Mouse (Mus musculus) forebrain, embryonic 16.5 days (tissue): ENCODE results near the gene Cep104. TPM values are rescaled to one million over a fixed set of nuclear protein-coding genes. Genes with fewer than 3 reads are reported as not detected.

Experiments
- ATAC-seq: fragments of 200-750 bp; cut with Nextera tagmentation; 2 replicates; pipeline ENCODE4 v1.8.0; 2017; ENCODE audit warnings: mild to moderate bottlenecking, moderate library complexity
- H3K27ac ChIP-seq: fragments of 300-500 bp; sonication (generic); 2 replicates; pipeline ENCODE4 v1.5.1; 2014; ENCODE audit warnings: low read length, control low read depth
- H3K27me3 ChIP-seq: fragments of 300-500 bp; sonication (generic); replicated peaks from 2 replicates; pipeline ENCODE4 v1.6.1; 2014; ENCODE audit warnings: low read length; ENCODE audit not compliant: control insufficient read depth, insufficient read depth
- H3K36me3 ChIP-seq: fragments of 300-500 bp; sonication (generic); 2 replicates; pipeline ENCODE4 v1.6.1; 2014; ENCODE audit not compliant: control insufficient read depth, insufficient read depth
- H3K4me1 ChIP-seq: fragments of 300-500 bp; sonication (generic); replicated peaks from 2 replicates; pipeline ENCODE4 v1.6.1; 2014; ENCODE audit warnings: low read length; ENCODE audit not compliant: control insufficient read depth, insufficient read depth
- H3K4me2 ChIP-seq: fragments of 300-500 bp; sonication (generic); 2 replicates; pipeline ENCODE4 v1.6.1; 2014; ENCODE audit warnings: mild to moderate bottlenecking, low read length, control low read depth
- H3K4me3 ChIP-seq: fragments of 300-500 bp; sonication (generic); replicated peaks from 2 replicates; pipeline ENCODE4 v1.5.1; 2014; ENCODE audit warnings: mild to moderate bottlenecking, low read length, control low read depth
- H3K9ac ChIP-seq: fragments of 300-500 bp; sonication (generic); replicated peaks from 2 replicates; pipeline ENCODE4 v1.6.1; 2014; ENCODE audit warnings: low read depth, low read length, control low read depth
- H3K9me3 ChIP-seq: fragments of 300-500 bp; sonication (generic); 2 replicates; pipeline ENCODE4 v1.6.1; 2016; ENCODE audit warnings: low read length; ENCODE audit not compliant: control insufficient read depth
- WGBS: fragments of 180-500 bp; shearing (Covaris S2); extraction: QIAGEN DNeasy Blood & Tissue Kit; methylation state at CpG from one replicate; pipeline ENCODE4 v1.1.7; 2014; 5-methylcytosine and 5-hydroxymethylcytosine counted together
- polyA plus RNA-seq: library from polyadenylated mRNA; unstranded; fragments of >200 nt; fragmentation: Nextera tagmentation; extraction: Ambion mirVana; gene quantifications from 2 replicates; pipeline ENCODE4 v1.2.1, GENCODE M21; 2015

Gene Cep104
- polyA plus RNA-seq, 1 experiment from 2014 or later, result 23.5 TPM

- Histone ChIP-seq H3K4me3 (no peak overlapping the region), H3K27me3 (no peaks in the 10 kb centered on the region), H3K27ac (no peak overlapping the region), H3K9ac (no peak overlapping the region), H3K9me3 (no peaks in the 10 kb centered on the region), H3K4me2 (no peak overlapping the region), H3K4me1 (no peaks in the 10 kb centered on the region), H3K36me3 (no peaks in the 10 kb centered on the region)
- ATAC-seq, result no peak
- 58% methylated on average over 4 of the region's 4 CpGs for WGBS
Measured at GRCm38 (mm10) chr4:154053065-154053464, 78.1 kb downstream of the Cep104 start.

GRCm38 (mm10) chr4:154055482-154055881 is 80.5 kb downstream of the Cep104 start:
- Histone ChIP-seq H3K9ac (no peak overlapping the region), H3K36me3 (no peaks in the 10 kb centered on the region), H3K27me3 (no peaks in the 10 kb centered on the region), H3K4me1 (no peaks in the 10 kb centered on the region), H3K4me2 (no peak overlapping the region), H3K4me3 (no peak overlapping the region), H3K27ac (no peak overlapping the region), H3K9me3 (no peaks in the 10 kb centered on the region)
- ATAC-seq, result no peak
- 87% methylated on average over 7 of the region's 7 CpGs for WGBS

- Histone ChIP-seq H3K9ac (no peak overlapping the region), H3K4me1 (no peaks in the 10 kb centered on the region), H3K9me3 (no peaks in the 10 kb centered on the region), H3K27me3 (no peaks in the 10 kb centered on the region), H3K36me3 (no peaks in the 10 kb centered on the region), H3K27ac (no peak overlapping the region), H3K4me3 (no peak overlapping the region), H3K4me2 (no peak overlapping the region)
- no peak for ATAC-seq
- WGBS, result 95% methylated on average over 2 of the region's 2 CpGs
Measured at GRCm38 (mm10) chr4:154056046-154056445, 81.1 kb downstream of the Cep104 start.

- 46% methylated on average over 2 of the region's 2 CpGs for WGBS
- no peak overlapping the region for H3K9ac ChIP-seq
- H3K4me1 ChIP-seq, result no peaks in the 10 kb centered on the region
- no peak overlapping the region for H3K27ac ChIP-seq
- no peaks in the 10 kb centered on the region for H3K27me3 ChIP-seq
- H3K4me3 ChIP-seq, result no peak overlapping the region
- H3K36me3 ChIP-seq, result no peaks in the 10 kb centered on the region
- no peak overlapping the region for H3K4me2 ChIP-seq
- no peaks in the 10 kb centered on the region for H3K9me3 ChIP-seq
- no peak for ATAC-seq
Measured at GRCm38 (mm10) chr4:154056661-154057060, 81.7 kb downstream of the Cep104 start.

- H3K4me3 ChIP-seq, result no peak overlapping the region
- no peak for ATAC-seq
- H3K27me3 ChIP-seq, result no peaks in the 10 kb centered on the region
- H3K36me3 ChIP-seq, result no peaks in the 10 kb centered on the region
- H3K9ac ChIP-seq, result no peak overlapping the region
- H3K4me1 ChIP-seq, result no peaks in the 10 kb centered on the region
- H3K9me3 ChIP-seq, result no peaks in the 10 kb centered on the region
- 75% methylated on average over 4 of the region's 4 CpGs for WGBS
- H3K27ac ChIP-seq, result no peak overlapping the region
- no peak overlapping the region for H3K4me2 ChIP-seq
Measured at GRCm38 (mm10) chr4:154057696-154058095, 82.7 kb downstream of the Cep104 start.

Other genes with a start within 250 kb of the Cep104 start
- gene A430005L14Rik, start 18.0 kb upstream of the Cep104 start, polyA plus RNA-seq, result 62.1 and 66.1 TPM in 2 replicates
- gene Dffb, start 68 bp upstream of the Cep104 start, polyA plus RNA-seq, result 12.3 and 13.1 TPM in 2 replicates
- 22.2 and 25.4 TPM in 2 replicates for gene Lrrc47, start 36.5 kb downstream of the Cep104 start, polyA plus RNA-seq
- gene Smim1, start 51.0 kb downstream of the Cep104 start, polyA plus RNA-seq, result 2.9 and 3.7 TPM in 2 replicates
- gene Ccdc27, start 67.5 kb downstream of the Cep104 start, polyA plus RNA-seq, result not detected in 2 replicates
- gene Trp73, start 165.0 kb downstream of the Cep104 start, polyA plus RNA-seq, result 5.7 and 5.9 TPM in 2 replicates
- gene Wrap73, start 167.2 kb downstream of the Cep104 start, polyA plus RNA-seq, result 59.2 and 60.7 TPM in 2 replicates
- 174 and 176 TPM in 2 replicates for gene Tprgl, start 185.5 kb downstream of the Cep104 start, polyA plus RNA-seq
- 7.7 and 10.0 TPM in 2 replicates for gene Megf6, start 195.5 kb downstream of the Cep104 start, polyA plus RNA-seq